17 mouse cellular contexts compared by ENCODE assay signal in the genomic region with DNA sequence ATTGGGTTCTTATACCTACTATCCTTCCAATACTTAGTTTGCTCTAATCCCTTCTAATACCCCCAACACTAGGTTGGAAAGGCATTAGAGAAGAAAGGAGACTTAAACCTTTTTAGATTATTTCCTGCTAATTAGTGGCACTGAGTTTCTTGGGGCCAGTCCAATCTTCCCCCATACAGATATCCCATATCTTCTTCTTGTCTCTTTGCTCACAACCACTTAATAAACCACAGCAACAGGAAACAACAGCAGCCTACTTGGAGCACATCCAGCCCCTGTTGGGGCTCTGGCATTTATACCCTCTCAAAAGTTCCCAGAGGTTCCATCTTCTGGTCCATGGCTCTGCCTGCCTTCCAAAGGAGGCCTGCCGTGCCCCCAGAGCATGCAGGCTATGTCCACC. TPM values are rescaled to one million over a fixed set of nuclear protein-coding genes. Genes with fewer than 3 reads are reported as not detected.
"Had no signal": no experiment of that assay in that cellular context is flagged by ENCODE, and none has a peak within 500 bp of the region (broad histone marks: within the 10 kb centered on the region; RNA-seq: fewer than 3 reads in every experiment).

No protein-coding gene starts in this region.

- H3K4me1 ChIP-seq: neural tube, embryonic 13.5 days; neural tube, embryonic 15.5 days; stomach, embryonic 15.5 days had no signal

- H3K27me3 ChIP-seq: neural tube, embryonic 13.5 days; neural tube, embryonic 15.5 days; stomach, embryonic 15.5 days had no signal

- H3K9ac ChIP-seq: neural tube, embryonic 13.5 days; neural tube, embryonic 15.5 days; stomach, embryonic 15.5 days had no signal

- H3K36me3 ChIP-seq: neural tube, embryonic 13.5 days; neural tube, embryonic 15.5 days; stomach, embryonic 15.5 days had no signal

- H3K4me3 ChIP-seq: neural tube, embryonic 13.5 days; neural tube, embryonic 15.5 days; stomach, embryonic 15.5 days had no signal

- H3K27ac ChIP-seq: neural tube, embryonic 13.5 days; neural tube, embryonic 15.5 days; stomach, embryonic 15.5 days; stomach, postnatal 0 days had no signal

- H3K9me3 ChIP-seq: neural tube, embryonic 13.5 days; neural tube, embryonic 15.5 days; stomach, embryonic 15.5 days had no signal

- DNase-seq: retina, postnatal 1 day; right cerebral cortex, adult 18-20 months; right cerebral cortex, postnatal 14 days; right cerebral cortex, postnatal 25 days; right cerebral cortex, postnatal 4 days; spleen, adult 18-20 months; thymus, adult 18-20 months; thymus, adult 2 months; thymus, postnatal 14 days; thymus, postnatal 25 days; thymus, postnatal 36 days; thymus, postnatal 4 days had no signal

- H3K4me2 ChIP-seq: neural tube, embryonic 13.5 days; neural tube, embryonic 15.5 days; stomach, embryonic 15.5 days had no signal

RNA-seq across cellular contexts. Expression of a gene that starts 25.1 kb away (rescaled TPM):
- total RNA-seq: neutrophil, adult 5-6 weeks had no signal
